Mouse (Mus musculus) adrenal gland, adult 8-10 months (tissue): Measurements from ENCODE around the gene Rnf216. TPM values are rescaled to one million over a fixed set of nuclear protein-coding genes. Genes with fewer than 3 reads are reported as not detected.

Experiments used
- DNase-seq: peaks from one replicate; pipeline ENCODE4 v3.0.0; 2022
- total RNA-seq, 4 experiments: library from RNA; stranded (reverse); gene quantifications; 2 replicates each; pipeline ENCODE4 v1.2.4; 2022

Rnf216 gene
- total RNA-seq, 4 experiments from 2014 or later, result 41.7 to 58.3 (median 53.6) TPM

DNA sequence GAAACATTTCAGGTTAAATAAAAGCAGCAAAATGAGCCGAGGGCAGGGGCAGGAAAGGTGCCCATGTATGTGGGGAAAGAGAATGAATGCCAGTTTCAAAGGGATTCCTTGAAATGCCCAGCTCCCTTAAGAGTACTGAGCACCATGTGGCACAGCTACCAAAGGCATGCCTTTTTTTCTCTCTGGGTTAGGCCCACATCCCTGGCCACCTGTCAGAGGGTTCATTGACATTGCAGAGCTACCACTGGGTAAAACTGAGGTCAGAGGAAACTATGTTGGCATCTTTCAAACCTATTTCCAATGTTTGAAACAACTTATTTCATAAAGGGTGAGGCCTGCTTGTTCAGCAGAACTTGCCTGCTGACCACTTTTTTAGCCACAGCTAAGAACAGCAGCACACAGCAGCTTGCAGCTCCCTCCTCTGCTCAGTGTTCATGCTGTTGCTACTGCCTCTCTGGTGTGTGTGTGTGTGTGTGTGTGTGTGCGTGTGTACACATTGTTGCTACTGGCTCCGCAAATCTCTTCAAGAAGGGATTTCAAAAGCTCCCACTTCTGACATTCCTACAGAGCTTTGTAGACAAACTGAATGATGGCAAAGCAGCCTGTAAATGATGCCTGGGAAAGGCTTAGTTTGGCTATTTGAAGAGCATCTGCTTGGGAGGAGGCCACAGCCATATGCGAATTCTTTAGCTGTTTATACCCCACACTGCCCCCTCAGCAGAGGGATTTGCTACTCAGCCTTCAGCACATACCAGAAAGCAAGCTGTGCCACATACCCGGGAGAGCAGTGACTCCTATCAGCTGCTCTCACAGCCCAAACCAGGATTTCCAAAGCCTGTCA lies 59.4 kb downstream of the Rnf216 start:
- DNase-seq, result no peak

DNA sequence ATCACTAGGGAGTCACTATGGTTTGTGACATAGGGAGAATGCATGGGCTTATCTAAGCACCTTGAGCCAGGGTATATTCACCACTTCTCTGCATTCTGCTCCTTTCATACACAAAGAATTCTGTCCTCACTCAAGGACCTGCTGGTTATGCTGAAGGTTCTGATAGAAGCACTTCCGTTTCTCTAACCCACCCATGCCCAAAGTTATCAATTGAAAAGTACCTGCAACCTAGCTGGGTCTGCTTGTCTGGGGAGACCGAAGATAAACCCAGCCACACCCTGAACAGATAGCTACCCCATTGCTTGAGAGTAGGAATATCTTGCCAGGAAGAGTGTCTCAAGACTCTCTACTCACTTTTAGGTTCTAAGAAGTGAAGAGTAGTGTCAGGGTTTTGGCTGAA lies 60.1 kb downstream of the Rnf216 start:
- DNase-seq, result no peak

DNA sequence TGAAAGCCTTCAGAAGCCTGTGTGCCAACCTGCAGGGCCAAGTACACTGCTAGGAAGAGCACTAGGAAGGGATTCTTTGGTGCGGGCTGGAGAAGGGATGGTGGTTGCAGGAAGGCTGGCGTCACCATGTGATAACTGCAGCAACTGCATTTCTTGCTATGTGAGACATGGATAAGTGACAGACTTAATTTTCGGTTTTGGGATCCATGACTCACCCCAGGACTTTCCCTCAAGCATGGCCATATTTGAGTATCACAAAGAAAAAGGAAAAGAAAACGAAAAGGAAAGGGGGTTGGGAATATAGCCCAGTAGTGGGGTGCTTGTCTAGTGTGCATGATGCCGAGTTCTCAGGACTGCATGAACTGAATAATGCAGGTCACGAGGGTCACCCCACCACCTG lies 60.9 kb downstream of the Rnf216 start:
- no peak for DNase-seq

DNA sequence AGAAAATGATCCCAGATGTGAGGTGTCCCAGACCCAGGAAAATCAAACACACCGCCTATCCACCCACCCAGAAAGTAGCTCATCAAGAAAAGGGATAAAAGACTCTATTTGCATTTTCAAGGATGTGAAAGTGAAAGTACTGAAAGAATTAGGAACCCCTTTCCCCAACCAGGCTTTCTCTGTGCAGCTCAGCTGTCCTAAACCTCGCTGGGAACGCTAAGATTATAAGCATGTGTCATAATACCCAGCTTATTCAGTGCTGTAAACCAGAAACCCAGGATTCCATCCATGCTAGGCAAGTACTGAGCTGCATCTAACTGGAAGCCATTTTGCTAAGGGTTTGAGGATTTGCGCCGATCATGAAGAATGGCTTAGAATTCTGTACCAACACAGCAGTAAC lies 62.5 kb downstream of the Rnf216 start:
- DNase-seq, result no peak

DNA sequence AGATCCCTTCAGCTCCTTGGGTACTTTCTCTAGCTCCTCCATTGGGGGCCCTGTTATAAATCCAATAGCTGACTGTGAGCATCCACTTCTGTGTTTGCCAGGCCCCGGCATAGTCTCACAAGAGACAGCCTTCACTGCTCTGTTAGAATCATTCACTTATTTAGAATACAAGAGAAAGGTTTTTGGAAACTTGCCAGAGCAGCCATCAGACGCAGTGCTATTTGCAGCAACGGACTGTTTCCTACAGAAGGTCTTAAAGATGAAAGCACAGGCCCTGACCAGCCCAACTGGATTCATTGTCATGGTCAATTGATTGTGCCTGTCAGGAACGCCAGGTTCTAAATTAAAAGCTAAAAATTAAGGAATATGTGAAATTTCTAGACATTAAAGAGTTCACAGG lies 63.0 kb downstream of the Rnf216 start:
- no peak for DNase-seq

DNA sequence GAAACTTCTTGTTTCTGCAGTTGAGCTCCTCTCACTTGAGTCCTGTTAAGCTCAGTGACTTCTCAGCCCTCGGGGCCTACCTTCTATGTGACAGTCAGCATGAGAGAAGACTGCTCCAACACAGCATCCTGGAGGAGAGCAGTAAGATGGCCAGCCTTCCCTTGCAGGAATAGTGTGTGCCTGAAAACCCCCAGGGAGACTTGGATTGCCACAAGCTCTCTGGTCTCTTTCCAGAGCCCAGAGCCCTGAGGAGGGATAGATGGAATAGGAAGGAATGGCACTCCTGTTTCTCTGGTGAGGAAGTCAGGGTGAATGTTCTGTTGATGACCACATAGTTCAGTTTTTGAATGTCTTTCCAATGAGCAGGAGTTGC lies 63.8 kb downstream of the Rnf216 start:
- no peak for DNase-seq

DNA sequence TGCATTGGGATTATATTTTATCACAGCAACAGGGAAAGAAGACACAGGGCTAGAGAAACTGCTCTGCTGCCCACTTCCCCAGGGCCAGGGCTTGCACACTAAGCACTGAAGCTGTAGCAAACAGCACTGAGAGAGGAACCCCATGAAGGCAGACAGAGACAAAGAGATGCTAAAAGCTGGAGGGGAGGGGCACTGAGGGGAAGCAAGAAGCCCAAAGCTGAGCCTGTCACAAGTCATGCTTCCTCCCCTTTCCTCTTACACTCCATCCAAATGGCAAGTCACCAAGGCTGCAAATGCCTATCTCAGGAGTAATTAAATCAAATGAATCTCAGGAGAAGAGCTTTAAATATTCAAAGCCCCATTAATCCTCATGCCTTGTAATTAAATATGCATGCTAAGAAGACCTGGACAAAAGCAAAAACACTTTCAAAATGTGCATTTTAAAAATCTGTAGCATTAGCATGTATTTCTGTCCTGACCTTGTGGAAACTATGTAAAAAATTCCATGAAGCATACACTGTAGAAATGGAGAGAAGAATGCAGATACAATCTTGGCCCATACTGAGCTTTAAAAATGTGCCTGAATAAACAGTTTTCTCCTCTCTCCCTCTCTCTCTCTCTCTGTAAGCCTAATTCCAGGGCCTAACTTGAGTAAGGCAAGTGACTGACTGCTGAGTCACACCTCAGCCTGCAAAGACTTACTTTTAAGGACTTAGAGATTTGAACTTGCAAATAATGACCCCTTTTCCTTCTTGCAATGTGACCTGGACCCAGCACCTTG lies 64.4 kb downstream of the Rnf216 start:
- DNase-seq, result no peak

DNA sequence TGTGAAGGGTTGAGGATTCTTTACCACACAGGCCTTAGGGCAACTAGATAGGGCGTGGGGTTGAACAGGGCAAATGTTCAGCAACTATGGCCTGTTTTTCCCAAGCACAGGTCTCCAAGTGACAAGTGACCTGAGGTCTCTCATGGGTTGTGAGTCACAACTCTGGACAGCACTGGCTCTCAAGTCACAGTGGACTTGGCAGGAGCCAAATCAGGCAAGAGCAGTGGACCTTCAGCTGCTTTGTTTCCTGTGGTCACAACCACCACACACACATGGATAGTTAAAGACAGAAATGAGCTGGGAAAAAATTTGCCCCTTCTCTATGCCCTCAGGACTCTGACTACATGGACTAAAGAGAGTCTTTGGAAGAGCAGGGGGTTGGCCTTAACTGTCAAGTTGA lies 65.2 kb downstream of the Rnf216 start:
- no peak for DNase-seq

DNA sequence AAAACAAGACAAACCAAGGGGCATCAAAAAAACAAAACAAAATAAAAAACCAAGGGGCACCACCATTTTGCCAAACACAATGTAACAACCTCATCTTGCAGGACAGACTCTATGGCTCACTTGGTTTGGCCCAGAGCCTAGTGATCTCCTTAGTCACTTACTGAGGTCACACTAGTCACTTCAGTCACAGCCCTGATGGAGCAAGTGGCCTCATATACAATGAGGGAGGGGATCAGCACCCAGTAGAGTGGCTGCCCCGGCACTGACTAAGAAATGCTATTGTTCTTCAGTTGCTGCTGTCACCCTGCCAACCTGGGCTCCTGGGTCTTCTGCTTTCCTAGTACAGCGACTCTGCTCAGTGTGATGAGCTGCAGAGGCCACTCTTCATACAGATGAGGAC lies 68.9 kb downstream of the Rnf216 start:
- no peak for DNase-seq

DNA sequence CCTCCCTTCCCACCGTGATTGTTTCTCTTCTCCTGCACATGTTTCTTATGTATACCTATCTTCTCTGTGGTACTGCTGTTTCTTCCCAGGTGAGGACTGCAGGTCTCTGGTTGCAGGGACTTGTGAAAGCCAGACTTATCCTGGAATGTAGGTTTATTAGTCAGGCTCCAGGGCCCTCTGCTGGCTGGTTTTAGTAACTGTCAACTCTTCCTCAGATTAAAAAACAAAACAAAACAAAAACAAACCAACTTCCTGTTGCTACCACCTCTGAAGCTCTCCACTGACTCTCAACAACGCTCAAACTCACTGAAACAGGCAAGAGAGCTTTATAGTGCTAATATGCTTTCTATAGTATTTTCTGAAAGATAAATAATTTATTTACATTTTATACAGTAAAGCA lies 69.5 kb downstream of the Rnf216 start:
- no peak for DNase-seq

DNA sequence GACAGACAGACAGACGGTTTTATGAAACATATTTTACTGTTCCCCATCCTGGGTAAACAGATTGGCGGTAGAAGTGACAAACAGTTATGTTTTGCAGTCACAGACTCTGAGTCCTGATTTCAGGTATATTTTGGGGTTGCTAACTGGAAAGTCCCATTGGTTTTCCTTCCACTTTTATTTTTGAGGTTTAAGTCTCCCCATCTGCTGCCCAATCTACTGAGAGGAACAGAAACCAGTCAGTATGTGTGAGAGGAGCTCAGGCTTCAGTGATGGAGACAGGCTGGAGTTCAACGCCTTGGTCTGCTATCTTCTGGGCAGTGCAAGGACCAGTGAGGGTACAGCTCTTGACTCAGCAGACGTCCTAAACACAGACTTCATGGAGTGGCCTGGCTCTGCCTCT lies 74.0 kb downstream of the Rnf216 start:
- no peak for DNase-seq

DNA sequence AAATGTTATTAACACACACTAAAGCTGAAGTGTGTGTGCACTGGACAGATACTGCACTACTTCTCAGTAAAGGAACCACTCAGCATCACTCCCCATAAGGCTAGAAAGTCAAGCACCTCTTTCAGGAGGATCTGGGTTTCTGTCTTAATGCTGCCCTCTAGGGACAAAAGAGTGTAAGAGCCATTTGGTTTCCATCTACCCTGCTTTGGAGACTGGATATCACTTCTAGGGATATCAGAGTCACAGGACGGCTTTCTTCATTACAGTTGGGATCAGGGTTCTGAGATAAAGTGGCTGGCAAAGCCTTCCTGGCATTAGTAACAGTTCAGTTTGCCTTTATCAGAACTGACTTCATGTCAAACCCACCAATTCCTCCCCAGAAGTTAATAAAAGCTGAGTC lies 75.6 kb downstream of the Rnf216 start:
- no peak for DNase-seq

DNA sequence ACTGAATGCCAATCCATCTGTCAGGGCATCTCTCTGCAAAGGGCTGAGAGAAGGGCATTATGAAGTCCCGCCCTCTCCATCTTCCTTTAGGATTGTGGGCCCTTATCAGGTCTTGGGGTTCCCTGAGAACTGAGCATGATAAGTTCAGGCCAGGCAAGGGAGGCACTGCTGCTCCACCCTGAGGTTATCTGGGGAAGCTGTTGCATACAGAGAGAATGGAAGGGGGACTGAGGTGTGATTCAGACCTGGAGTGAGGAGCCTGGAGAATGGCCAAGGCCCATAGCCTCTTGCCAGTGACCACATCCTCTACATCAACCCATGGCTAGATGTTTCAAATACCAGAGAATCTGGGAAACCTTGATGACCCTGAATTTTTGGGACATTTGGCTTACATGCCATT lies 76.7 kb downstream of the Rnf216 start:
- DNase-seq, result no peak

DNA sequence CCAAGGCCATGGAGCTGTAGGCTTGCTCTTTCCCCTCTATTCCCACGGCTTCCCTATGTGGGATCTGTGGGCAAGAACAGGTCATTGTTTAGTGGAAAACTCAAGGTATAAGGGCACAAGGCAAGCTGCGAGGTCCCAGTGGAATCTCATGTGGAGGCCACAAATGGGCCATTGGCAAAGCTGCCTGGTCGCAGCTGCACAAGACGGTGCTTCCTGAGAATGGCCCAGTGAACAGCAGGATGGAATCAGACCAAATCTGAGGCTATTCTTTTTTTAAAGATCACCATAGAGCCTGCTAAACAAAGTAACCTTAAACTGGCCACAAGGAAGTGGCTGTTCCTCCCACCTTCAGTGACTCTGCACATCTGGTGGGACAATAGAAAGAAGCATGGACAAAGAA lies 77.5 kb downstream of the Rnf216 start:
- DNase-seq, result no peak

DNA sequence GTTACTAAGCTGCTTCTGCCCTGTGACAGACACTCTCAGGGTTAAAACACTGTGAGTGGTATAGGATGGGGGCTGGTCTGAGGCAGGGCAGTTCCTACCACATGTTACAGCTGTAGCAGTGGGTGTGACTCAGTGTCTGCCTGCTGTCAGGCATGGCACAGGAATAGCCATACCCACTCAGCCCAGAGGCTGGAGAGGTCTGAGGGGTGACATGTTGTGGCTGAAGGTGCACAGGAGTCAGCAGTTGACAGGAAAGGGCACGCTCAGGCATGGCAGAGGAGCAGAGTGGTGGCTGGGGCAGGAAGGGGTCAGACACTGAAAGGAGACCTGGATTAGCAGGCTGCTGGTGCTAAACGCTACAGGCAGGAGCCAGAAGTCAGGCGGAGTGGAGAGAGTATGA lies 78.7 kb downstream of the Rnf216 start:
- DNase-seq, result no peak

DNA sequence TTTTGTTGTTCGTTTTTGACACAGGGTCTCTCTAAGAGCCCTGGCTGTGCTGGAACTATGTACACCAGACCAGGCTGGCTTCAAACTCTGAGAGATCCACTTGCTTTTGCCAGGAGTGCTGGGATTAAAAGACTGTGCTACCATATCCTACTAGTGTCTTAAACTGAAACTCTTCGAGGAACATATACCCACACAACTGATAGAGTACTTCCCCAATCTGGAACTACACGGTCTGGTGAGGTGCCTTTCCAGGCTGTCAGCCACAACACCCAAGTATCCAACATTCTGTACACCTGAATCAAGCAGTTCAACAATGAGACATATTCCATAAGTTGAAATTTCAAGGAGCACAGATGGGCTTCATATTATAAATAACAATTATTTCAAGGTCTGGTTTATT lies 79.5 kb downstream of the Rnf216 start:
- DNase-seq, result no peak

DNA sequence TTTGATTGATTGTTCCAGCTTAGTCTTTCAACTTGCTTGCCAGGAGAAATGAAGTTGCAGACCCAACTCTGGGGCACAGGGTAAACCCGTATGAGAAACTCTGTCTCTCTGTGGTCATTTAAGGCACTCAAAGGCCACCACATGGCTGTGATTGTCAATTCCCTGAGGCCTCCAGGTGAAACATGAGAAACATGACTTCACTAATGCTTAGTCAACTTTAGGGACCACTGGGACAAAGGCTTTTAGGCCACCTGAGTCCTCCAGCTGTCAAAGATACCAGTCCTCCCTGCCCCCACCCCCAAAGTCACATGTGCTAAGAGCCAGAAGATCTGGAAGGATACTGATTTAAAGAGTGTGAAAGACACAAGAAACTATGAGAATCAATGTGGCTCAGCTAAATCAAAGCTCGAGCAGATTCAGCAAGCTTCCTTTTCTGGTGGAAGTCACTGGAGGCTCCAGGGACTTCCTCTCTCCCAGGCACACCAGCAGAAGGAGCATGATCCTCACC lies 80.1 kb downstream of the Rnf216 start:
- DNase-seq, result no peak

DNA sequence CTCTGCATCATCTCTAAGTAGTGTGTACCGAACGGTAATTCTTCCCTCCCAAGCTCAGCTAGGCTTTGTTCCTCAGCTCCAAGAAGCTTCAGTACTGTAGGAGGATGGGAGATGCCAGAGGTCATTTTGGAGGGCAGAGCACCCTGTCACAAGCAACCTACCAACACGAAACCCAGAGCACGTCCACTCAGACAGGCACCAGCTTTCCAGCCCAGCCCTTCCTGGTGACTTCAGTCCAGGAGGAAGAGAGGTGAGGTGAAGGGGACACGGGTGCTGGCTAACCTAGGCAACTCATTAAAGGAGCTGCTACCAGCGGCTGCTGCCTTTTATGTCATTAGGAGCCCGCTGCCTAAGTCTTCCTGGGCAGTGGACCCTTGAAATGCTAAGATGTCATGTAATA lies 81.1 kb downstream of the Rnf216 start:
- no peak for DNase-seq

DNA sequence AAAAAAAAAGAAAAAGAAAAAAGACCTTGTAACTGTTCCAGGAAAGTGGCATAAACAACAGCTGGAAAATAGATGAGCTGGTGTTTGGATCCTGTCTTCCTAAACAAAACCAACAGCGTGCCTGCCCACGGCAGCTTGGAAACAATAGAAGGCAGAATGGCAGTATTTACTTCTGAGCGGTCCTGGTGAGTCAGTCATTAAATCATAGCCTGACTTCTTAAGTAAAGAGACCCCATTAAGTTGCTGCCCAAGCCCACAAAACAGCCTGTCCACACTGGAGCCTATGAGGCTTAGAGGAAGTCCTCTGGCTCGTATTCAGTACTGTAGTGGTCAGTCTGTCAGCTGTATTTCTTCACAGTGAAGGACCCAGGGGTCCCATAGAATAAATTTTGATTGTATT lies 81.6 kb downstream of the Rnf216 start:
- no peak for DNase-seq

DNA sequence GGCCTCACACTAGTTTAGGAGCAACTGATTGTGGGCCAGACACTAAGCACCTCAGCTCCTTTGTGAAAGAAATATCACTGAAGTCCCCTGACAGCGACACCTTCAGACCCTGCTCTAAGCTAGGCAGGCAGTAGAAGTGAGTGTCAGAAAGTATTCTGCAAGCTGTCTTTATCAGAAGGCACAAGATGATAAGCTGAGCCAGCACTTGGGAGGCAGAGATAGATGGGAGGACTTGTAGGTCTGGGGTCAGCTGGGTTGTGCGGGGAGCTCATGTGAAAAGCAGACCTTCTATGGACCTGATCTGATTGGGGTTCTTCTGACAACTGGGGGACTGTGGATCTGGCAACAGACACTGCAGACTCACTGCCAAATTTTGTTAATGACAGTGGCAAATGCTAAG lies 88.9 kb downstream of the Rnf216 start:
- DNase-seq, result no peak

DNA sequence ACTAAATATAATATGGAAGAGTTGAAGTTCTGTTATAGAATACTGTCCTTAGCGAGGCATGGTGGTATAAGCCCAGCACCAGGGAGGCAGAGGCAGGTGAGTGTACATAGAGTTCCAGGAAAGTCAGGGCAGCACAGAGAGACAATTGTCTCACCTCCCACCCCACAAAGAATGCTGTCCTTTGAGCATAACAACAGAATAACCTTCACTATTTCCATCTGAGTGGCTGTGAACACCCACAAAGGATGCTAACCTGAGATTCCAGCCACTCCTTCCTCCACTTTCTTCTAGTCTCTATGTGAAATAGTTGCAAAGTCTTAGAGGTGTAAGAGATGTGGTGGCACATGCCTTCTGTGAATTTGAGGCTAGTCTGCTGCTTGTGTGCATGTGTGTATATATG lies 89.8 kb downstream of the Rnf216 start:
- no peak for DNase-seq

DNA sequence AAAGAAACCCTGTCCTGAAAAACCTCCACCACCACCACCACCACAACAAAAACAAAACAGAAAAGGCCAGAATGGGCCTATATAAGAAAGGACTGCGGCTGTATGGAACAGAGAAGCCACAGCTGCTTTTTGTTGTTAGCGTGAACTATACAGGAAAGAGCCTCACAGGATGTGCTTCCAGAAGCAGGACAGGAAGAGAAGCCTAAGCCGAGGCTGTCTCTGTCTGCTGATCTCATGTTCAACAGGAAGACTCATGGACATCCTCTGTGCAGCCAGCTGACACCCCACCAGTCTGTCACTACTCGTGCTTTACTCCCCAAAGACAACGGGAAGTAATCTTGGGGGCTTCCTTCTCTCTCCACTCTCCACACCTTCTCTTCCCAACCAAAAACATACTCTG lies 95.4 kb downstream of the Rnf216 start:
- no peak for DNase-seq

DNA sequence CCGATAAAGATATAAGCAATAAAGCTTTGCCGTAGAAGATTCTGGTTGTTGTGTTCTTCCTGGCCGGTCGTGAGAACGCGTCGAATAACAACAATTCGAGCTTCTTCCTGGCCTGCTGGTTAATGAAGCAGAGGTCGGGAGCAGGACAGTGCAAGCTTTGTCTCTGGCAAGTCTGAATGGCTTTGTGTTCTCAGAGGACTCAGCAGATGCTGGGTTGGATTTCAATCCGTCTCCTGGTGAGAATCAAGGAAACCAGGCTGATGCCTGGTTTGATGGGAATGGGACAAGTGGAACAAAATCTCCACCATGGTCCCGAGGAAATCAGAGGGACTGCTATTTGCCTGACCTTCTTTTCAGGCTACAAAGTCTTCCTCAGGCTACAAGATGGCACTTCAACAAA lies 103.4 kb downstream of the Rnf216 start:
- DNase-seq, result no peak
